Mouse (Mus musculus) forelimb bud, embryonic 11.5 days (tissue): ENCODE measurements around the gene Snd1.

ENCODE experiments used
- DNase-seq: peaks from one replicate; pipeline ENCODE4 v3.0.0-alpha.2; 2012; ENCODE audit warnings: low read depth, low spot score

Snd1 gene

DNA sequence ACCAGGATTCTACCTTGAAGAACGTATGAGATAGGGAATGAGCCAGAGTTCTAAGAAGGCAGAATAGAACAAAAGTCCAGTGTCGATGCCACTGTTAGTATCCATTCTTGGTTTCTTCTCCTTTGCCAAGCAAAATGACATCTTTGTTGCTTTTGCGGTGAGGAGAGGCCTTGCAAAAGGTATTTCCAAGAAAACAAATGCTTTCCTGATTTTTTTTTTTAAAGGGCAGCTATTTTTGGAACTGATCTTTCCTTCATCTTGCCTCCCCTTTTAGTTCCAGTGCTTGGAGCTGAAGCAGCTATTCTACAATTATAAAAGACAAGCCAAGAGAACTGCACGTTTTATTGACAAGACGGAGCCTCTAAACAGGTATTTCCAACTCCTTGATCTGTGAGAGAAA is at the start of gene Snd1:
Snd1 (plus strand) TSS at position 301 of the 400 bp plus-strand sequence.
- DNase-seq: no peak

DNA sequence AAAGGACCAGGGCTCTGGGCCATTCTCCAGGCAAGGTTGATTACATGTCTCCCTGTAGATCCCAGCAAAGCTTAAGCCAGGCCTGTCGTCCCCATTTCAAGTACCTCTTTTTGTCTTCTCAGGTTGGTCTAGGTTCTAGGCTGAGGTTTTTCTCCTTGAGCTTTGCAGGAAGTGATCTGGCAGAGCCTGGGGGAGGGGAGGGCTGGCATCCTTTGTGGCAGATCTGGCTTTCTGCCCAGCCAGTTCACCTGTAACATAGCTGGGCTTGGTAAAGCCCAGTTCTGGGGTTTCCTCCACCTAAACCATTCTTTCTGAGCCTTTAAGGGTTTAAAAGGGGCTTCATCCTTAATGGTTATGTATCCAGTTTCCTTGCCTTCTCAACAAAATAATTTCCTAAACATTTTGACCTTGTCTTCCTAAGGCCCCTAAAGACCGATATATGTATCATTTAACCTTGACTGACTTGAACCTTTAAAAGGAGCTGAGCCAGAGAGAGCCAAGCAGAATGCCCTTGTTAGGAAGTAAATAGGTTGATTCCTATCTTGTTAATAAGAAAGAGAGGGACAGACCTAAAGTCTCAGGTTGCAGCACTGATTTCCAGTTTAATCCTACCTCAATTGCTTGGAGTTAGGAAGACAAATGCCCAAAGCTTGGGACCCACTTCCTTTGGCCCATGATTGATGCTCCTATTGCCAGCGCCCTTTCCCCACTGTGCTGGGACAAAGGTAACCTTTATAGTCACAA is 47.7 kb upstream of the Snd1 start, which contains the start of gene Fscn3:
Fscn3 (plus strand) TSS at position 694 of the 744 bp plus-strand sequence.
- no peak for DNase-seq

DNA sequence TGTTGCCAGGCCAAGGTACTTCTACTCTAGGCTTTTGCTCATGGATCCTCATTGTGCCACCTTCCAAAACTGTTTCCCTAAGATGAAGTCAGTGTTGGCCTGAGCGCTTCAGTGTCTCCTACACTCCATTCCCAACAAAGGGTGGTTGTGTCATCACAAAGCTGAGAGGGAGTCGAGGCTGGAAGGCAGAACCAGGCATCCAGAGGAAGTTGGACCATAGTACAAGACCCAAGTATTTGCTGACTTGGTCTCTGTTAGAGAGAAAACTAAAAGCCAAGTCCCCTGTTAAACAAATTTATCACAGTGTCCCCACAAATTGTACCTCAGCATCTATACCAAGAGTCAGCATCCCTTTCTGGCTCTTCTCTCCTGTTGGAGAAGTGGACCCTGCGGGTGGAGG is 46.6 kb upstream of the Snd1 start, which contains the start of gene Gcc1:
Gcc1 (minus strand) TSS at position 101 of the 400 bp plus-strand sequence.
- DNase-seq: no peak

DNA sequence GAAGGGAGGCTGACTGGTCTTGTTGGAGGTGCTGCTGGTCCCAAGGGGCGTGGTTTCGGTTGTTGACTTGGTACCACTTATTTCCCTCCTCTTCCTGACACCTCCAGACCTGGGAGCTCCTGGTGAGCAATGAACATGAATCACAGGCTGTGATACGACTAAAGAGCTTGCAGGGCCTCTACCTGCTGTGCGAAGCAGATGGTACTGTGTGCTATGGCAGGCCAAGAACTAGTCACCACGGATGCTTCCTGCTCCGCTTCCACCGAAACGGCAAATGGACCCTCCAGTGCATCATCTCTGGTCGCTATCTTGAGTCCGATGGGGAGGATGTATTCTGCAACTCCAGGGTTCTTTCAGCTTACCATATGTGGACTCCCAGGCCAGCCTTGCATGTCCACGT is 45.1 kb upstream of the Snd1 start:
- no peak for DNase-seq

- DNase-seq: no peak
These were observed 44.0 kb upstream of the Snd1 start for GRCm38 (mm10) chr6:28430795-28431537.

DNA sequence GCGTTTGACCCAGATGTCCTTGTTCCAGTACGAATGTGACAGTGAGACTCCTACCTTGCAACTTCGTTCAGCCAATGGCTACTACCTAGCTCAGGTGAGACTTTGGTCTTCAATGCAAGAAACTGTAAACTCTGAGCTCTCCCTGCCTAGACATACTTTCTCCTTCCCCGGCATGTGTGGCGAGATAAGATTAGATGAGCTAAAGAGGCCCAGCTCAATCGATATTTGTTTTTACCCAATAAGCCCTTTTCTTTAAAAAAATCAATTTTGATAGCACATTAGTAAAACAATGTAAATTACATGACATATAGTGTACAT is 43.4 kb upstream of the Snd1 start:
- no peak for DNase-seq

- no peak for DNase-seq
These were observed 27.0 kb upstream of the Snd1 start for GRCm38 (mm10) chr6:28447937-28448336.

- DNase-seq: no peak
These were observed 25.7 kb upstream of the Snd1 start, which contains the start of gene Pax4 for GRCm38 (mm10) chr6:28449253-28449652. Gene Pax4, minus strand, starts transcription at chr6:28449353.

DNA sequence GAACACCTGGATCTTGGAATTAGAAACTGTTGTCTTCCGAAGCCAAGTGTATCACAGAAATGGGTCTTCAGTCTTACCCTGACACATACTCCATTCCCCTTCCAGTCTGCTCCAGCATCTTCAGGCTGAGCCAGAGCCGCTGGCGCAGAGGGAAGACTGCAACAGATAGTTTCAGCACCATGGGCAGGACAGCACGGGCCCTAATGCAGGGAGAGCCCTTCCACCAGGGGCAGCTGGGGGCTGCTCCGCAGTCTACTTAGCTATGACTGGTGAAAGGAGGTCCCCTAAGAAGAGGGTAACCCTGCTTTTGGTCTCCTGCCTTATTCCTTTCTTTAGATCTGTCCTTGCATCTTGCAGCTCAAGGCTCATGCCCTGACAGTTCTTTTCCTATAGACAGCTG is 24.5 kb upstream of the Snd1 start:
- peak; percentile 21 for DNase-seq

GRCm38 (mm10) chr6:28450977-28451376 is 24.0 kb upstream of the Snd1 start:
- DNase-seq: peak; percentile 9

- no peak for DNase-seq
These were observed 15.7 kb upstream of the Snd1 start for GRCm38 (mm10) chr6:28459221-28459668.

- no peak for DNase-seq
These were observed 14.4 kb upstream of the Snd1 start for GRCm38 (mm10) chr6:28460534-28460933.

DNA sequence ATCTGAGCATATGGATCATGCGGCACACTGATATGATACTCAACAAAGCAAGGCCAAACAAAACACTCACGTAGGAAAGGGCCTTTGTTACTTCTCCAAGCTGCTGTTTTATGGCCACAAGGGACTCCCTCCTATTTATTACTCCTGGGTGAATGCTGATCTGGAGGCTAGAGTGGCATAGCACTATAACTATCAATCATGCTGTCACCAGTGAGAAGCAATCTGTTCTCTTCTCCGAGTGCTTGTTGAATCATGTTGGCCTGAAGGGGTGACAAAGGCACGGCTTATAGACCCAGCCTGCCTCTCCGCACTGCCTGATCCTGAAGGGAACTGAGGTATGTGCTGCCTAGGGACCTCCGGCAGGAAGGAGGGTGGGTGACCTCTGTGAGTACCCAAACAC is 10.3 kb upstream of the Snd1 start:
- DNase-seq: no peak

DNA sequence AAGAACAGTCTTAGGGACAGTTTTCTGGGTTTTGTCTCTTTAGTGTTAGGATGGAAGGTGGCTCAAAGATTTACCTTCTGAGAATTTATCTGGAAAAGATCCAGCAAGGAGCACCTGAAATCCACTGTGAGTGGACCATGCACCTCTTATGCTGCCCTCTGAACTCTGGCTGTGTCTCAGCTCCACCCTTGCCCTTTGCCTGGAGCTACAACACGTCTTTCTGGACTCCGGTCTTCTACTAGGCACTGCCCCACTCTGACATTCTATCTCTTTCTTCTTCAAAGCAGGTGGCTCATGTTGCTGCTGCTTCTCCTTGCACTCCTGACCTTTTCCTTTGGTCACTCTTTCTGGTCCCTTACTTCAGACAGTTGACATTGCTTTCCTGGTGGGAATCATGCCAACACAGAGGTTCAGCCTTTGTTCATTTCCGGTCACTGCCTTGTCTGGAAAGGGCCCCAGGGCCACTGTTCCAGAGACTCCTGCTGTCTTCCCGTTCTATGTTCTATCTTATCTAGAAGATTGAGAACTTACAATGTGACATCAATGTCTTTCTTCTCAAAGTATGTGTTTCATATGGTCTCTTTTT is 4.8 kb upstream of the Snd1 start:
- no peak for DNase-seq

DNA sequence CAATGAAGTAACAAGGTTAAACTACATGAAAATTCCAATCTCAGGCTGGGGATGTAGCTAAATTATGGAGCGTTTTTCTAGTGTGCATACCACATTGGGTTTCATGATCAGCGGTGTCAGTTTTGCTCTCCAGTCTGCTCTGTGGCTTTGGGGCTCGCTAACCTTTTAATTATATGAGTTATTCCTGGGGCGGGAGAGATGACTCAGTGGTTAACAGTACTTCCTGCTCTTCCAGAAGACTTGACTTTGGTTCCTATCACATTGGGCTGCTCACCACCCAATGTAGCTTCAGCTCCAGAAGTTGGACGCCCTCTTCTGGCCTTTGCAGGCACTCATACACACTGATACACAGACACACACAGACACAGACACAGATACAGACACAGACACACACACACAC is 4.3 kb upstream of the Snd1 start:
- DNase-seq: no peak

- DNase-seq: no peak
These were observed 3.5 kb upstream of the Snd1 start for GRCm38 (mm10) chr6:28471284-28472035.

DNA sequence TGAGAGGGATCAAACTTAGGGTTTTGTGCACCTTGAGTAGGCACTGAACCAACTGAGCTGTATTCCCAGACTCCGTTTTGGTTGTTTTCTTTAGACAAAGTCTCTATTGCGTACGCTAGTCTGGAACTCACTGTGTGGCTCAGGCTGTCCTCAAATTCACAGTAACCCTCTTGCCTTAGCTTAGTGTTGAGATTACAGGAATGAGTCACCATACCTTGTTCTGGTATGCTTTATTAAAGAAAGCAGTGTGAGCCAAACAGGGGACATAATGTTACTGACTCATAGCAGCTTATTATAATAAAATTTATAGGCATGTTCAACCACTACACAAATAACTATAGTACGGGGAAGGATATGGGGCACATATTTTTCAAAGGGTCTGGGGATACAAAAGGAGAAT is 728 bp upstream of the Snd1 start:
- no peak for DNase-seq

GRCm38 (mm10) chr6:28479865-28480751 is 5.2 kb downstream of the Snd1 start:
- peak; percentile 100 for DNase-seq

DNA sequence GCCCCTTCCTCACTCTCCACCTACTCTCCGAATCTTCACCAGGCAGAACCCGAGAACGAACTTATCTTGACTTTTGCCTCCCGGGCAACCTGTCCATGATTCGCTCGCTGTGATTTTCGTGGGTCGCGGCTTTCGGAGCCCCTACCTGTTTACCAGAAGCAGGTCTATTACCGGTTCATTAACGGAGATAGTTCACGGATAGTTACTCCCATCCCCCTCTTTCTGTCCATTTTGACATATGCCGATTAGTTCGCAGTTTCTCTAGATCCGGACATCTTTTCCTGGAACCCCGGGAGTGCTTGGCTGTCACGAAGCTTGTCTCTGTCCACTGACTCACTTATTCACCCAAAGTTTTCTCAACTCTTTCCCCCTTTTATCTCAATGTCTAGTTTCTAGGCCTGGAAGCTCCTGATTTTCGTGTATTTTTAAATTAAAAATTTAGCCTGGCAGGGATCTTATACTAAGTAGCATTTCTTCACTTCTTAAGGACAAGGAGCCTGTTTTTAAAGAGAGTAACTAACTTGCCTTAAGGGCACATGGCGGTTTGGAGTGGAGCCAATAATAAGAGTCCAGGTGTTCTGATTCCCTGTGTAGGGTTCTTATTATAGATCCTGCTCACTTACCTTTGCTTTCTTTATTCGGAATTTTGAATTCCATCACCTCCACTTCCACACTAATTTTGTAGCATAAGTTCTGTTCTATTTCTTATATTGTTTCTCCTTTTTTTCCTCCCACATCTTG is 6.0 kb downstream of the Snd1 start:
- DNase-seq: no peak

GRCm38 (mm10) chr6:28482711-28483315 is 7.9 kb downstream of the Snd1 start:
- DNase-seq: no peak
